Mouse (Mus musculus) liver, embryonic 13.5 days (tissue): ENCODE measurements around the gene Gm38655. TPM values are rescaled to one million over a fixed set of nuclear protein-coding genes. Genes with fewer than 3 reads are reported as not detected.
A peak's percentile ranks its signal among the peaks of the same experiment; 100 is the strongest.

Experiments
- ATAC-seq: fragments of 200-750 bp; cut with Nextera tagmentation; 2 replicates; pipeline ENCODE4 v1.8.0; 2017; ENCODE audit warnings: low read depth, mild to moderate bottlenecking, moderate number of reproducible peaks, moderate library complexity
- DNase-seq: peaks from one replicate; pipeline ENCODE4 v3.0.0; 2022
- H3K27ac ChIP-seq: fragments of 300-500 bp; sonication (generic); 2 replicates; pipeline ENCODE4 v1.5.1; 2015; ENCODE audit warnings: moderate library complexity, mild to moderate bottlenecking, inconsistent platforms
- H3K27me3 ChIP-seq: fragments of 300-500 bp; sonication (generic); 2 replicates; pipeline ENCODE4 v1.6.1; 2015; ENCODE audit warnings: mild to moderate bottlenecking, inconsistent platforms
- H3K36me3 ChIP-seq: fragments of 300-500 bp; sonication (generic); 2 replicates; pipeline ENCODE4 v1.6.1; 2015; ENCODE audit warnings: mild to moderate bottlenecking, inconsistent platforms
- H3K4me1 ChIP-seq: fragments of 300-500 bp; sonication (generic); replicated peaks from 2 replicates; pipeline ENCODE4 v1.6.1; 2015; ENCODE audit warnings: inconsistent platforms
- H3K4me2 ChIP-seq: fragments of 300-500 bp; sonication (generic); 2 replicates; pipeline ENCODE4 v1.6.1; 2015; ENCODE audit warnings: inconsistent platforms, mild to moderate bottlenecking, moderate library complexity
- H3K4me3 ChIP-seq: fragments of 300-500 bp; sonication (generic); replicated peaks from 2 replicates; pipeline ENCODE4 v1.5.1; 2015; ENCODE audit warnings: mild to moderate bottlenecking, inconsistent platforms
- H3K9ac ChIP-seq: fragments of 300-500 bp; sonication (generic); 2 replicates; pipeline ENCODE4 v1.6.1; 2015; ENCODE audit warnings: mild to moderate bottlenecking, inconsistent platforms
- H3K9me3 ChIP-seq: fragments of 300-500 bp; sonication (generic); replicated peaks from 2 replicates; pipeline ENCODE4 v1.6.1; 2016; ENCODE audit warnings: inconsistent platforms
- WGBS: fragments of 180-500 bp; shearing (Covaris S2); methylation state at CpG from one replicate; pipeline ENCODE4 v1.1.7; 2015; ENCODE audit not compliant: insufficient replicate concordance; 5-methylcytosine and 5-hydroxymethylcytosine counted together
- polyA plus RNA-seq: library from polyadenylated mRNA; unstranded; fragments of >200 nt; fragmentation: Nextera tagmentation; extraction: Ambion mirVana; gene quantifications from 2 replicates; pipeline ENCODE4 v1.2.1, GENCODE M21; 2015

Gene Gm38655
- polyA plus RNA-seq, 1 experiment from 2014 or later, result not detected

DNA sequence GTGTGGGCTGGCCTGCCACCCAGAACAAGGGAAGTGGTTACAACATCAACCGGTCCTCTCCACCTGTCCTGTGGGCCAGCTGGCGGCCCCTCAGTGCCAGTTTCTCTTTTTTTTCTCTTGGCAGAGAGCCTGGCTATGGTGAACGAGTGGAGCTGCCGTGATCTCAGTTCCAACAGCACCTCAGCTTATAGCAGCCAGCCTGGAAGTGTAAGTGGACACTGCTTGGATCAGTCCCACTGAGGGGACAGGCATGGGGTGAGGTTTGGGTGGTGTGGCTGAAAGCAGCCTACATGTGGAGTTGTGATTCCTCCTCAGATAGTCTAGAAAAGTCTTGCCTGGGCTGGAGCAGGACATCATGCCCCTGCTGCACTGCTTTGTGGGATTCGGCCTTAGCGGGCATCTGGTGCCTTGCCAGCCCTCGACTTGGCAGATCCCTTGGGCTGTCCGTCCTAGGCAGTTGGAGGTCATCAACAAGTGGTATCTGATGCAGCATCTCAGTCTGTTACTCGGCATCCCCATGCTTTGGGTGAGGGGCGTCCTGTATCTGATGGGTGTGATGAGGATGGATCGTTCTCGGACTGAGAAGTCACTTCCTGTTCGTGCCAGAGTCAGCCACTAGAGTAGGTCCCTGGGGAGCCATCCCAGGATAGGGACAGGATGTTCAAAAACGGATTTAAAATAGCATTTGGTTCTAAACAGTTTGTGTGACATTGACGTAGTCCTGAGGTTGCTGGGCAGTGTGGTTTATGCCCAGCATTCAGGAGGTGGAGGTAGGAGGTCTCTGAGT lies 35.6 kb upstream of the Gm38655 start:
- H3K9ac ChIP-seq, result no peak overlapping the region
- peaks cover 76% of the 10 kb centered on the region for H3K36me3 ChIP-seq
- 79% methylated on average over 15 of the region's 15 CpGs for WGBS

DNA sequence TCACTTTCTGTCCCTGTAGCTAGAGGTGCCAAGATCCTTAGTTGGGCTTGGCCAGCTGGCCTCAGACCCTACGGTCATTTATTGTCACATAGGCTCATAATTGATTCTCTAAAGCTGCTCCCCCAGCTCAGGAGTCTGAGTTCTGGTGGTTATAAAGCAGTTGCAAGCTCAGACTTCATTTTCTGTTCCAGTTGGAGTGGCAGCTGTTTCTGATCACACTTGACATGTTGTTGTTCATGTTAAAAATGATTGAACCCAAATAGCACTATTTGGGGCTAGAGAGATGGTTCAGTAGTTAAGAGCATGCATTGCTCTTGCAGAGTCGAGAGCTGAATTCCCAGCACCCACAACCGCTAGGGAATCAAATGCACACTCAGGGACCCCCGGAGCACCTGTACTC lies 34.7 kb upstream of the Gm38655 start:
- H3K4me3 ChIP-seq, result no peak overlapping the region
- DNase-seq (no peak), ATAC-seq (no peak)
- peaks cover 78% of the 10 kb centered on the region for H3K36me3 ChIP-seq
- no peaks in the 10 kb centered on the region for H3K9me3 ChIP-seq
- no peaks in the 10 kb centered on the region for H3K27me3 ChIP-seq
- H3K4me2 ChIP-seq, result no peak overlapping the region
- no peak overlapping the region for H3K27ac ChIP-seq
- no peaks in the 10 kb centered on the region for H3K4me1 ChIP-seq
- no peak overlapping the region for H3K9ac ChIP-seq
- 87% methylated on average over 4 of the region's 4 CpGs for WGBS

More for the DNA sequence above, 35.6 kb upstream of the Gm38655 start:
- no peak for ATAC-seq
- Histone ChIP-seq H3K9me3 (no peaks in the 10 kb centered on the region), H3K27ac (no peak overlapping the region), H3K4me3 (no peak overlapping the region), H3K4me2 (no peak overlapping the region), H3K27me3 (no peaks in the 10 kb centered on the region), H3K4me1 (peaks cover 6% of the 10 kb centered on the region; the same call in 1 of the 2 replicates)
- DNase-seq, result no peak

DNA sequence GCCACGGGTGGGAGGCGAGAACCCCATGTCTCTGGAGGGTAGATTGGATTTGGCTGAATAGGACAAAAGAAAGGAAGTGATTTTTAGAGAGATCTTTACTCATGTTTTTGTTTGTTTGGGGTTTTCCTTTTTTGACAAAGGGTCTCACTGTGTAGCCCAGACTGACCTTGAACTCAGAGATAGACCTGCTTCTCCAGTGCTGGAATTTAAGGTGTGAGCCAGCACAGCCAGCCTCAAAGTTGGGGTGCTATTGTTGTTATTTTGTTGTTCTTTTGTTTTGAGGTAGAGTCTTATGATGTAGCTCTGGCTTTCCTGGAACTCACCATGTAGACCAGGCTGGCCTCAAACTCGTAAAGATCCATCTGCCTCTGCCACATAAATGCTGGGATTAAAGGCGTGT lies 27.1 kb upstream of the Gm38655 start:
- Histone ChIP-seq H3K4me2 (no peak overlapping the region), H3K27ac (no peak overlapping the region), H3K9me3 (no peaks in the 10 kb centered on the region), H3K4me1 (peaks cover 3% of the 10 kb centered on the region; the same call in 1 of the 2 replicates), H3K4me3 (no peak overlapping the region), H3K27me3 (no peaks in the 10 kb centered on the region), H3K36me3 (peaks cover 61% of the 10 kb centered on the region), H3K9ac (no peak overlapping the region)
- ATAC-seq (no peak), DNase-seq (no peak)
- 71% methylated on average over 4 of the region's 4 CpGs for WGBS

DNA sequence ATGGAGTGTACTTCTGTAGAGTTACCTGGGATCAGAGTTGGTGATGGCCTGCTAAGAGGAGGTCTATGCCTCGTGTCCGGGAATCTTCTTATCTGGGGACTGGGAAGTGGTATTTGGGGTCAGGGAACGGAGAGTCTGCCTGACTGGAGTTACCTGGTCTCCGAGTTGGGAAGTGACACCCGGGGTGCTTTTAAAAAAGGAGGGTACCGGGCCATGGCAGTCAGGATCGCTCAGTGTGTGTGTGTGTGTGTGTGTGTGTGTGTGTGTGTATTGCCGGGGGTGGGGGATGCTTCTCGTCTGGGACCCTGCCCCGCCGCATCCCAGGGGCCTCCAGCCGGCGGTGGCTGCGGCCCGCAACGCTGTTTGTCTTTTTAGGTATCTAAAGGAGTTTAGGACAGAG lies 13.8 kb upstream of the Gm38655 start:
- Histone ChIP-seq H3K27me3 (no peaks in the 10 kb centered on the region), H3K4me3 (peak overlapping the region; percentile 89), H3K4me1 (peaks cover 58% of the 10 kb centered on the region), H3K9ac (peak overlapping the region; percentile 84), H3K9me3 (no peaks in the 10 kb centered on the region), H3K36me3 (peaks cover 21% of the 10 kb centered on the region; the same call in 1 of the 2 replicates), H3K27ac (no peak overlapping the region), H3K4me2 (peak overlapping the region; percentile 95)
- no peak for DNase-seq
- WGBS, result 8% methylated on average over 16 of the region's 16 CpGs
- ATAC-seq, result no peak

DNA sequence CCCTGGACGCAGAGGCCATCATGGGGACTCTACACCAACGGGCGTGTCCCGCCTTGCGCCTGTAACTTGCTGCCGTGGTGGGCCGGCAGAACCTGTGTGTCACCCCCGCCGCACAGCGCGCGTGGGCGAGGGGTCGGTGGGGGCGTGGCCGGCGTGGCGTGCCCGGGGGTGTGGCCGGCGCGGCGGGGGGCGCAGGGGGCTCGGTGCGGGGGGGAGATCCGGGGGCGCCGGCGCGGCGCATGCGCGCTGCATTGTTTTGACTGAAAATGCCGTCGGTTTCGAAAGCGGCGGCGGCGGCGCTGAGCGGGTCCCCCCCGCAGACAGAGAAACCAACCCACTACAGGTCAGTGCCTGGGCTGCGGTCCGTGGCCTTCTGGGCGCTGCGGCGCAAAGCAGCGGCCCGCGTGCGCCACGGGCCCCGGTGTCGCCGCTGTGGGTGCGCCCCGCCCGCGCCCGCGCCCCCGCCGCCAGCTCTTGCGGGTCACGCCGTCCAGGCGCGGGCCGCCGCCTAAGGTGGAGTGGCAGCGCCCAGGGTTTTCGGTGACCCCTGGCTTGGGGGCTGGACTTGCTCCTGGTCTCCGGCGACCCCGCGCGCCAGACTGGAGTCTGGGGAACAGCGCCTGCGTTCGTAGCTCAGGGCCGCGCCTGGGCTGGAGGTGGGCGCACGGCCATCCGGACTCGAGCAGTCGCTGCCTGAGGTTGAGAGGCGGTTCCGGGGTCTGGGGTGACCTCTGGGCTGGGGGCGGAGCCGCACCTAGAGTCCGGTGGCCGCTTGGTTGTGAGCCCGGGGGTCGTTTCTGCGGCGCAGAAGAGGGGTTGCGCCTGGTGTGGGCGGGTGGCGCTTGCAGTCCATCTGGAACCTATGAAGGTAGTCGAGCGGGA lies 13.1 kb upstream of the Gm38655 start, which contains the start of gene Unkl:
Unkl (plus strand) TSS at position 248 of the 882 bp plus-strand sequence.
- peak within 1 kb of the TSS; percentile 89 for H3K4me3 ChIP-seq
- H3K27ac ChIP-seq, result peak within 1 kb of the TSS; percentile 77
- H3K9me3 ChIP-seq, result no peaks in the 10 kb centered on the region
- peaks cover 64% of the 10 kb centered on the region for H3K4me1 ChIP-seq
- H3K4me2 ChIP-seq, result peak within 1 kb of the TSS; percentile 95
- ATAC-seq (peak; percentile 14; the same call in 1 of the 2 replicates), DNase-seq (peak; percentile 48)
- H3K9ac ChIP-seq, result peak within 1 kb of the TSS; percentile 84
- H3K36me3 ChIP-seq, result peaks cover 14% of the 10 kb centered on the region; the same call in 1 of the 2 replicates
- under 1% methylated on average over 104 of the region's 104 CpGs for WGBS
- H3K27me3 ChIP-seq, result no peaks in the 10 kb centered on the region

DNA sequence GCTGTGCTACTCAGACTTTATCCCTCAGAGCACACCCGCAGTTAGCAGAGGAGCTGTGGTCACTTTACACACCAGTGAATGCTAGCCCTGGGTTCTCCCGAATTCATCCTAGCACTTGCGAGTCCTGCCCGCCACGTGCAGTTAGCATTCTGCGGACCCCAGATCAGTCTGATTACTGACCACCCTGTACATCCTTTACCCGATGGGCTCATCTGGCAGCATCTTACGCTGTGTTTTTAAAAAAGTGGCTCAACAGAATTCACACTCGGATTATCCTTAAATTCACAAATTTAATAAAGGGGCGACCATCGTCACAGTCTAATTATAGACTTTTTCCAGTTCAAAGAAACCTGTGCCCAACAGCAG lies 12.5 kb upstream of the Gm38655 start:
- H3K9me3 ChIP-seq, result no peaks in the 10 kb centered on the region
- DNase-seq (no peak), ATAC-seq (no peak)
- H3K9ac ChIP-seq, result peak overlapping the region; percentile 84
- 10% methylated on average over 11 of the region's 11 CpGs for WGBS
- H3K4me3 ChIP-seq, result peak overlapping the region; percentile 89
- H3K36me3 ChIP-seq, result peaks cover 9% of the 10 kb centered on the region; the same call in 1 of the 2 replicates
- H3K27me3 ChIP-seq, result no peaks in the 10 kb centered on the region
- H3K4me1 ChIP-seq, result peaks cover 70% of the 10 kb centered on the region
- peak overlapping the region; percentile 95 for H3K4me2 ChIP-seq
- H3K27ac ChIP-seq, result peak overlapping the region; percentile 77

DNA sequence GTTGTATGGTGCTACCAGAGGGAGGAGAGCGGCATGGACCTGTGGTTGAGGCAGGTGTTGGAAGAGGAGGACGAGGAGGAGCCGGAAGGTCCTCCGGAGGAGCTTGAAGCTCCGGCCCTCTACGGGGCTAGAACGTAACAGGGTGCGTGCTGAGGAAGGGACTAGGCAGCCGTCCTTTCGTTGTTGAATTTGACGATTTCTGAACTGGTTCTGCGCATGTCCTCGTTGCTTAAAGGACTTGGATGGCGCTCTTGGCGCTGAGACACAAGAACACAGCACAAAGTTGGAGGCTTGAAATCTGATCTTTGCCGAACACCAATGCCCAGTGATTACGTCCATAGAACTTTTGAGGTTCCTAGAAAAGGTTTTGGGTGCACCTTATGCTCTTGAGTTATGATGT lies 9.7 kb upstream of the Gm38655 start:
- Histone ChIP-seq H3K4me2 (peak overlapping the region; percentile 95), H3K27ac (peak overlapping the region; percentile 90), H3K4me3 (peak overlapping the region; percentile 85), H3K9ac (peak overlapping the region; percentile 87), H3K9me3 (no peaks in the 10 kb centered on the region), H3K27me3 (0 out of 2 replicates have a peak, but pooled peaks cover 16% of the 10 kb centered on the region), H3K36me3 (peaks cover 3% of the 10 kb centered on the region; the same call in 1 of the 2 replicates), H3K4me1 (peaks cover 61% of the 10 kb centered on the region)
- peak; percentile 25; the same call in 1 of the 2 replicates for ATAC-seq
- peak; percentile 20 for DNase-seq
- WGBS, result 4% methylated on average over 17 of the region's 17 CpGs

DNA sequence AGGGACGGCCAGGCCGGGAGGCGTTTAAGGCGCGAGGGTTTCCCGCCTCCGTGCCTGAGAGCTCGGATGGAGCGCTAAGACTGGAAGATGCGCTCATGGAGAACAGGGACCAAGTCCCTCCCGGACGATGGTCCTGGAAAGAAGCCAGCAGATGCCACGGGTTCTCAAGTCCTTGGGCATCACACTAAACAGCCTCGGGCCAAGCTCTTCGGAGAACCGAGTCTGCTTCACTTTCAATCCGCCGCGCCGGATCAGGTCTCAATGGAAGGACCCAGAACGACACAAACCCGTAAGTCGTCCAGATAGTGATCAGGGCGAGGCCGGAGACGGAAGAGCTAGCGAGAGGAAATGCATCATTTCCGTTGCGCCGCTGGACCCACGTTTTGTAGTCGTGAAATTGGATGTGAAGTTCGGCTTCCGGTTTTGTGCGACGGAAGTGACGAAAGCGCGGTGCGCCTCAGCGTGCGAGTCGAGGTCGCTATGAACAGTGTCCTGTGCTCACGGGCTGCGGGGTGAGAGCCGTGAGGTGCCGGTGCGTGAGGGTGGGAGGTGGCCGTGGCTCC lies 8.9 kb upstream of the Gm38655 start, which contains the start of gene BC003965:
BC003965 (plus strand) TSS at position 426 of the 563 bp plus-strand sequence.
- H3K9ac ChIP-seq, result peak within 1 kb of the TSS; percentile 87
- ATAC-seq (peak; percentile 83), DNase-seq (peak; percentile 92)
- 0 out of 2 replicates have a peak, but pooled peaks cover 3% of the 10 kb centered on the region for H3K36me3 ChIP-seq
- H3K9me3 ChIP-seq, result no peaks in the 10 kb centered on the region
- peak within 1 kb of the TSS; percentile 95 for H3K4me2 ChIP-seq
- H3K27me3 ChIP-seq, result 0 out of 2 replicates have a peak, but pooled peaks cover 21% of the 10 kb centered on the region
- peak within 1 kb of the TSS; percentile 85 for H3K4me3 ChIP-seq
- WGBS, result under 1% methylated on average over 50 of the region's 50 CpGs
- peak within 1 kb of the TSS; percentile 90 for H3K27ac ChIP-seq
- peaks cover 53% of the 10 kb centered on the region for H3K4me1 ChIP-seq

DNA sequence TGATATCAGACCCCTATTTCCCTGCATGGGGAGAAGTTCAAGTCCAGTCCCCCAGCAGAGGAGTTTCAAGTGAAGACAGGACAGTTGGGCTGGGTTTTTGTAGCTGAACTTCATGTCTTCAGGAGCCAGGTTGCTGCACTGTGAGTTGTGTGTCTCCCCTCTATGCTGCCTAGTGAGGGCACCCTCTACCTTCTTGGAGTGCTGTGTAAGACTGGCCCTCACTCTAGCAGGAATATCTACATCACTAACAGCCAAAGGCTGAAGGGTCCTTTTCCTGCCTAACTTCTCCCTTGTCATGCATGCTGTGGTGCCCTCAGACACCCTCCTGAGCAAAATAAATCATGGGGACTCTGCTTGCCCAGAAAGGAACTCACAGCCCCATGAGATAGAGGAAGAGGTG lies 8.0 kb upstream of the Gm38655 start:
- Histone ChIP-seq H3K27ac (no peak overlapping the region), H3K4me3 (peak overlapping the region; percentile 85)

DNA sequence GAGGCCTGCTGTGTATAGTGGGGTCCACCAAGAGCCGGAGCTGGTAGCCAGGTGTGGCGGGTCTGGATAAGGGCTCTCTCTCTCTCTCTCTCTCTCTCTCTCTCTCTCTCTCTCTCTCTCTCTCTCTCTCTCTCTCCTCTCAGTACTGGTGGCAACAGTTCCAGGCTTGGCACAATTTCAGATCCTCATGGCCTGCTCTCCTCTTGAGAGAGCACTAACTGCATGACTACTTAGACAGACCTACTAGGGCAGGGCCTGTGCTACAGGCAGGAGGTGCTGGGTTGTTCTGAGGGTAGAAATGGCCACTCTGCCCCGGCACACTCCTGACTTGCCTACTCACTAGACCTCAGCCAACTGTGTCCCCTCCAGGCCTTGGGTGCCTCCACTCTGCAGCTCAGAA lies 2.7 kb downstream of the Gm38655 start:
- 78% methylated on average over 3 of the region's 3 CpGs for WGBS
- no peak for DNase-seq

More for the DNA sequence above, 8.0 kb upstream of the Gm38655 start:
- H3K9me3 ChIP-seq, result no peaks in the 10 kb centered on the region
- 0 out of 2 replicates have a peak, but pooled peaks cover 3% of the 10 kb centered on the region for H3K36me3 ChIP-seq
- H3K4me2 ChIP-seq, result peak overlapping the region; percentile 95
- peak overlapping the region; percentile 87 for H3K9ac ChIP-seq
- DNase-seq (no peak), ATAC-seq (no peak)
- 0 out of 2 replicates have a peak, but pooled peaks cover 23% of the 10 kb centered on the region for H3K27me3 ChIP-seq
- peaks cover 46% of the 10 kb centered on the region for H3K4me1 ChIP-seq

DNA sequence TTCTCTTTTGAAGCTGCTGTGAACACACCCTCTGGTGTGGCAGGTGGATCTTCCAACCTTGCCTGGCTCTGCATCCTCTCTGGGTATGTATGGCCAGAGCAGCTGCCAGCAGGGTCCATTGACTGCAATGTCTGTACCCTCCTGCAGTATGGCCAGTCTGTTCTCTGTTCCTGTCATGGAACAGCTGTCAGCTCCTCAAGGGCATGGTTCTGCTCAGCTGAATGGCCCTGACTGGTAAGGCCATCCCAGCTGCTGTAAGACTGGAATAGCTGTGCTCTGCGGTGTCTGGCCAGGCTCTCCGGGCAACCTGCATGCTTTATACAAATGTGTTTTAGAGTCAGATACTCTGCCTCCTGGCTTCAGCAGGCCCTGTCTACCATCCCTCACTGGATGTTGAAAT lies 5.6 kb downstream of the Gm38655 start:
- Histone ChIP-seq H3K4me3 (no peak overlapping the region), H3K27me3 (peaks cover 12% of the 10 kb centered on the region), H3K27ac (no peak overlapping the region), H3K9me3 (no peaks in the 10 kb centered on the region), H3K4me2 (no peak overlapping the region), H3K36me3 (no peaks in the 10 kb centered on the region), H3K9ac (no peak overlapping the region), H3K4me1 (no peaks in the 10 kb centered on the region)
- ATAC-seq, result no peak
- no peak for DNase-seq
- WGBS, result 83% methylated on average over 2 of the region's 2 CpGs

More for the DNA sequence above, 2.7 kb downstream of the Gm38655 start:
- ATAC-seq, result no peak
- H3K36me3 ChIP-seq, result no peaks in the 10 kb centered on the region
- H3K9ac ChIP-seq, result no peak overlapping the region
- peaks cover 28% of the 10 kb centered on the region for H3K27me3 ChIP-seq
- H3K9me3 ChIP-seq, result no peaks in the 10 kb centered on the region
- no peak overlapping the region for H3K4me2 ChIP-seq
- H3K27ac ChIP-seq, result no peak overlapping the region
- H3K4me3 ChIP-seq, result no peak overlapping the region
- peaks cover 12% of the 10 kb centered on the region for H3K4me1 ChIP-seq
